Mouse (Mus musculus): ENCODE results near the gene Nufip1.

The Nufip1 gene

GRCm38 (mm10) chr14:76110396-76111221, at the start of gene Nufip1, which contains the start of gene Gpalpp1:
Nufip1 (plus strand) TSS chr14:76110891.
Gpalpp1 (minus strand) TSS chr14:76110760.
- DNase-seq (ENCODE audit: low read depth in 1 of 2, low spot score in 2 of 2) = peak; percentile 79 to 82

DNA sequence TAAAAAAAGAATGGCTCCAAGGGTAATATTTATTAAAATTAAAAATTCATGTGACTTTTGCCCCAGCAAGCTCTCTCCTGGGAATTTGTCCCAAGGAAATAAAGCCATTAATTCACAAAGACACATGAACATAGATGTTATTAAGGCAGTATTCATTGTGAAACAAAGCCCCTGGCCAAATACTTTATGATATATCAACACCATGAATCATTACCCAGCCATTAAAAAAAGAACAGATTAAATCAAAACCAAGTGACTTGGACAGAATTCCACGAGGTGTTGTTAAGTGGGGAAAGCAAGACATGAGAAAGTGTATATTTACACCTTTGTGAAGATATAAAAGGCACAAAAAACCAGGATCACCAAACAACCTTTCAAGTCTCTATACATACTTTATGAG, 43.5 kb upstream of the Nufip1 start:
- DNase-seq (ENCODE audit: low read depth in 1 of 2, low spot score in 2 of 2) = no peak

- no peak for DNase-seq (ENCODE audit: low read depth in 1 of 2, low spot score in 2 of 2)
Observed at GRCm38 (mm10) chr14:76068296-76068695, 42.4 kb upstream of the Nufip1 start.

GRCm38 (mm10) chr14:76069296-76069695, 41.4 kb upstream of the Nufip1 start:
- no peak for DNase-seq (ENCODE audit: low read depth in 1 of 2, low spot score in 2 of 2)

- no peak for DNase-seq (ENCODE audit: low read depth in 1 of 2, low spot score in 2 of 2)
Observed at GRCm38 (mm10) chr14:76072626-76073025, 38.1 kb upstream of the Nufip1 start.

GRCm38 (mm10) chr14:76074206-76074605, 36.5 kb upstream of the Nufip1 start:
- DNase-seq (ENCODE audit: low read depth in 1 of 2, low spot score in 2 of 2) = no peak

- no peak for DNase-seq (ENCODE audit: low read depth in 1 of 2, low spot score in 2 of 2)
Observed at GRCm38 (mm10) chr14:76075721-76076120, 35.0 kb upstream of the Nufip1 start.

DNA sequence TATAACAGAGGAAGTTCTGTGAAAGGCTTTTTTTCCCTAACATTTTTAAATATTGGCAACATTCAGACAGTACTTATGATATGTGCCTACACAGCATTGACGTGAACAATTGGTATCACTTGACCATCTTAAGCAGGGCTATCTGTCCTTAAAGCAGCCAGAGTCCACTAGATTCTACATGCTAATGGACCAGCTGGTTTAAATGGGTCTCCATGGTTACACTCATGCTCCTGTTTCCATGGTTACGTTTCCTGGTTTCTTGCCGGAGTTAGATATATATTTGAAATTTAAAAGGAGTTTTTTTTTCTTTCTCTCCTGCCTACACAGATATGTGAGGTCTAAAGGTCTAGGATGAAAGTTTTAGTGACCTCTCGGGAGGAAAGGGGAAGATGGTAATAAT, 34.1 kb upstream of the Nufip1 start:
- DNase-seq (ENCODE audit: low read depth in 1 of 2, low spot score in 2 of 2) = no peak

- DNase-seq (ENCODE audit: low read depth in 1 of 2, low spot score in 2 of 2) = no peak
Observed at GRCm38 (mm10) chr14:76077088-76077491, 33.6 kb upstream of the Nufip1 start.

DNA sequence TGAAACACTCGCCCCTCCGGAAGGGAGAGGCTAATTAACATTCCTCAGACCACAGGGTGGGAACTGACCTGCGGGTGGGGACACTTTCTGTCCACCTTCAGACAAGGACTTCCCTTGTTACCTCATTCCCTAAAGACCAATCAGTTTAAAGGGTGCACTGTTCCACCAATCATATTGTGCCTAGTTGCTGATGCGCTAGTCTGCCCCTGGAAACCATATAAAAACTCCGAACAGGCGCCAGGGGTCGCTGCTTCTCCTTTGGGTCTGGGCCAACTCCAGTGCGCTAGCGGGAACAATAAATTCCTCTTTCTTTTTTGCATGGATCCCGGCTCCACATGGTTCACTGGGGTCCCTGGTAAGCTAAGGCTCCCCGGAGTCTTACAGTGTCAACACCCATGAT, 29.2 kb upstream of the Nufip1 start:
- no peak for DNase-seq (ENCODE audit: low read depth in 1 of 2, low spot score in 2 of 2)

DNA sequence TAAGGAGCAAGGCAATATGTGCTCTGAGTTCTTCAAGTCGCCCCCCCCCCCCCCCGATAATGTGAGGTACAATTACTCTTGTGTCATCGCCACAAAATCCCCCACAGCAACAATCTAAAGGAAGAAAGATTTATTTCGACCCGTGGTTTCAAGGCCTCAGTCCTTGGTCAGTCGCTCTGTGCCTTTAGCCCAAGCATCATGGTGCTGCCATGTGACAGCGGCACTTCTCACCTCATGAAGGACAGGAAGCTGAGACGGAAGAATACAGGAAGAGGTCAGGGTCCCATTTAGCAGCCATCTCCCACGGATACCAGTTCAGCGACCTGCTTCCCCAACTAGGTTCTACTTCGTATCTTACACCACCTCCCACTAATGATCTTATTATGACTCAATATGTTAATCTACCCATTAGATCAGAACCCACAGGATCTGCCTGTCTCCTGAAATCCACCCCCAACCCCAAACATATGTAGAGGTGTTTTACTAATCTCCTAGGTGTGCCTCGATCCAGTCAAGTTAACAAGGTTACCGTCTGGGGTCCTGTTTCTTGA, 28.5 kb upstream of the Nufip1 start:
- DNase-seq (ENCODE audit: low read depth in 1 of 2, low spot score in 2 of 2) = no peak

GRCm38 (mm10) chr14:76084188-76084587, 26.5 kb upstream of the Nufip1 start:
- DNase-seq (ENCODE audit: low read depth in 1 of 2, low spot score in 2 of 2) = no peak

GRCm38 (mm10) chr14:76097244-76097643, 13.4 kb upstream of the Nufip1 start:
- DNase-seq (ENCODE audit: low read depth in 1 of 2, low spot score in 2 of 2) = no peak

DNA sequence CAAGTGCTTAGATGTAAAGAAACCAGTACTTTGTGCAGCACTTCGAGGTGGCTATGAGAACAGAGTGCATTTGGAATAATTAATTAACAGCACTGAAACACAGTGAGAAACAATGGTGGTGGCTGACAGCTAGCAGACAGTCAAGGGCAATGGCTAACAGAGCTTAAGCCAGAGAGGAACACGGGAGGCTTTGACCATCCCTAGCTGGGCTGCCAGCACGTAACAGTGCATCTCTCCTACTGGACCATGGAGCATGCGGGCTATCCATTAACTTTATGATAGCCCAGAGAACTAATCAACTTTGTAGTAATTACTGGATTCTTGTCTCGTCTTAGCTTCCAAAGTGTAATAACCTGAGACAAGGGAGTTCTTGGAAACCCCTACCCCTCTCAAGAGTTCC, 12.9 kb upstream of the Nufip1 start:
- no peak for DNase-seq (ENCODE audit: low read depth in 1 of 2, low spot score in 2 of 2)

DNA sequence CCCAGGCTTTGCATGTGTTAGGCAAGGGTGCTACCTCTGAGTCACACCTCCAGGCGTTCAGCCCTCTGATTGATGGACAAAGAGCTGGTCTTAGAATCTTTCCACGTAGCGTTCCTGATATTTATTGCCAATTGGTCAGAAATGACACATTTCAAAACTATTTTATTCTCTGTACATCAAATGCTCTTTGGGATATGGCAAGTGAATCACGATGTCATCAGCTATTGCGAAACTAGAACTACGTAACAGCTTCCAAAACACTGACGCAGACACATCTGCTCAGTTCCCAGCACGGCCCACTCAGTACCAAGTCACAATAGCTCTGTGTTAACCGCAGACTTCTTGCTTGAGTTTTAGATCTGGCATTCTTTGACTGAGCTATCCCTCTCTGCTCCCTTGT, 11.1 kb upstream of the Nufip1 start:
- DNase-seq (ENCODE audit: low read depth in 1 of 2, low spot score in 2 of 2) = no peak

DNA sequence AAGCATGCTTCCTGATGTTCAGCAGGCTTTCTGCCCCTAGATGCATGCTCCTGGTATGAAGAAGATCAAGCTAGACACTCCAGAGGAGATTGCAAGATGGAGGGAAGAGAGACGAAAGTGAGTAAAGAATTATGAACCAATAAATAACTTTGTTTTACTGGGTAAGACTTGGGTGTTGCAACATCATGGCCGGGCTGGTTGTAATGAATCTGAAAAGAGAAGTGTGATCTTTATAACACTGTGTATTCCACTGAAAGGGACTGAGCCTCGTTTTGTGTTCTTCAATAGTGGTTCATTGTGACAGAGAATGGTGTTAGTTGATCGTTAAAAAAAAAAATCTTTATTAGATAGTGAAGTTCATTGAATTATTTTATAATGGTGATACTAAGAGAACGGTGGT, 5.1 kb downstream of the Nufip1 start:
- DNase-seq (ENCODE audit: low read depth in 1 of 2, low spot score in 2 of 2) = peak in 1 of 2 experiments; percentile 4

- no peak for DNase-seq (ENCODE audit: low read depth in 1 of 2, low spot score in 2 of 2)
Observed at GRCm38 (mm10) chr14:76118963-76119362, 8.3 kb downstream of the Nufip1 start.

- DNase-seq (ENCODE audit: low read depth in 1 of 2, low spot score in 2 of 2) = no peak
Observed at GRCm38 (mm10) chr14:76120472-76120871, 9.8 kb downstream of the Nufip1 start.

DNA sequence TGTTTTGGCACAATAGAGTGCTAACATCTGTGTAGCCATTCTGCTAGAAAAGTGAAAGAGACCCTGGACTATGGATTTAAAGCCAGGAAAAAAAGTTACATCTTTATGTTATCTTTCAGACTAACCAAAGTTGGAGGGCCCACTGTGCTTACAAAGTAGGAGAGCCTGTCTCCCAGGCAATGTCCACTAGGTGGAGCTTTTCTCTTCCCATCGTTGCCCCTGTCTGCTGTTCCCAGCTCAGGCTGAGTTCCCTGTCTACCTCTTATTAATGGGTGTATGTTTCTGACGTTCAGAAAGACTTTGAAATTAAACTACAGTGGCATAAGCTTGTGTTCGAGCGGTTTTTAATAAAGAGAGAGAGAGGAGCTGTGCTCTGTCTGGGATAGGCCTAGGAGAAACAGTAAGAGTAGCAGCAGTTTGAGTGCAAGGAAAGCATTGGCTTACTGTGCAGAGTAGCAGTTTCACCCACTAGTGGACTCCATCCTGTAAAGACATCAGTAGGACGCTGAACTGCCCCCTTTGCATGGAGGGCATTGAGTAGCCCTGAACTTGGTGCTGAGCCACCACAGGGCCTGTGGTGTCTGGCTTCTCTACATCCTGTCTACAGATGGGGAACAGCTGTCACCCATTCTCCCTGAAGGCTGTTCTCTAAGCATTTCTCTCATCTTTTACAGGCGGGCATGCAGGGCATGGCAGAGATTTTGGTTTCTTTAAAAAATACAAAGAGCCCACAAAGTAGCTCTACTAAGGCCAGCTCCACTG, 11.4 kb downstream of the Nufip1 start:
- no peak for DNase-seq (ENCODE audit: low read depth in 1 of 2, low spot score in 2 of 2)

- DNase-seq (ENCODE audit: low read depth in 1 of 2, low spot score in 2 of 2) = no peak
Observed at GRCm38 (mm10) chr14:76122663-76123058, 12.0 kb downstream of the Nufip1 start.

GRCm38 (mm10) chr14:76127311-76127710, 16.6 kb downstream of the Nufip1 start:
- DNase-seq (ENCODE audit: low read depth in 1 of 2, low spot score in 2 of 2) = no peak

GRCm38 (mm10) chr14:76128174-76128573, 17.5 kb downstream of the Nufip1 start:
- no peak for DNase-seq (ENCODE audit: low read depth in 1 of 2, low spot score in 2 of 2)
